Mouse (Mus musculus) yolk sac, embryonic 10.5 days (tissue): ENCODE measurements around the gene Adig.

Source experiments
- DNase-seq: peaks from one replicate; pipeline ENCODE4 v3.0.0-alpha.2; 2017; ENCODE audit warnings: low spot score

The Adig gene

DNA sequence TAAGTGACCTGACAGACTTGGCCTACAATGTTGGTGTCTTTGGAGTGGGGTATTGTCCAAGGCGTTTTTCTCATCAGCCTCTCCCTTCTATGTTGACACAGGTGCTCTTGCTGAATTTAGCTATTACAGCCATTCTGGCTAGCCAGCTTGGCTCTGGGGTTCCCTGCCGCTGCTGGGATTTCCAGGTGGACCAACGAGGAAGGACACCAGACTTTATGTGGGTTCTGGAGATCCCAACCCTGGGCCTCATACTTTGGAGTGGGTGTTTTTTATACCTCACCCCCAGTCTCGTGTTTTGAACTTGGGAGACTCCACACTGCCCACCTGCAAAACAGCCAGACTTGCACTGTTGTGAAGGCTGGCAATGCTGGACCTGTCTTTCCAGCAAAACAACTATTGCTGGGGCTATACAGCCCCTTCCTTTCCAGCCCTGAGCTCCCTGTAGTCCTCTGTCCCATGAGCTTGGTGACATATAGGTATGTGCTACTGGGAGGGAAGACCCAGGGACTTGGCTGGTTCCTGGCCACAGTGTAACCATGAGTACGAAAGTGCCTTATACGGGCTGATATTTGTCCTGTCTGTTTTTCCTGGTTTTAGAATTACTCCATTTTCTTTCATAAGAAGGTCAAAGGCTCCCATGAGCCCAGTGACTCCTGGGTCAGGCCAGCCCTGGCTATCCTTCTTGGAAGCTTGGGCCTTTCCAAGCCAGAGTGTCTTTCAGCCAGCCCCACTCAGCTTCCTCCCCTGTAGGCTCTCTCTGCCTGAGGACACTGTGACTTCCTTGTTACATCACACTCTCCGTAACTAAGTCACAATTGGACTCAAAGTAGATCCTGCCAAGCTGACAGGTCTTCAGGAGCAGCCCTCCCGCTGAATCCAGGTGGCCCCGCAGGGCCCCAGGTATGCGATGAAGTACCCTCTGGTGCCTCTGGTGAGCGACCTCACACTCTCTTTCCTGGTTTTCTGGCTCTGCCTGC is at the start of gene Adig:
Gene Adig (plus strand): TSS at position 777 of the 977 bp plus-strand sequence.
- DNase-seq: no peak

GRCm38 (mm10) chr2:158456451-158456850 is 46.0 kb upstream of the Adig start:
- no peak for DNase-seq

DNA sequence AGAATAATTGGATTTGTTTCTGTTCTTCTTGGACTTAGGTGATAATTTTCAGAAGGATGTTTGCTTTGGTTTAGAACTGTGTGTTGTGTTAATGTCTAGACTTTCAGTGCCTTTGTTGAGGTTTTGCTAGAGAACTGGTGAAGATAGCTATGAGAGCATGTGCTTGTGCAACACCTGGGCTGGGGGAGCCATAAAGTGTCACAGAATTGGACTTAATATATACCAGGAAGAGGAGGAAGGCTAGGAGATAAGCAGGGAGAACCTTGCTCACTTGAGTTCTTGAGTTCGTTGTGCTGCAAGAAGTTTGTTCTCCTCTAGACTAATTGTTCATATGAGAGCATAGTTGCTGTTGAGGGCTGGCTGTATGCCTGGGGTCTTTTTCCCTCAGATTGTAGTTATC is 44.8 kb upstream of the Adig start:
- no peak for DNase-seq

DNA sequence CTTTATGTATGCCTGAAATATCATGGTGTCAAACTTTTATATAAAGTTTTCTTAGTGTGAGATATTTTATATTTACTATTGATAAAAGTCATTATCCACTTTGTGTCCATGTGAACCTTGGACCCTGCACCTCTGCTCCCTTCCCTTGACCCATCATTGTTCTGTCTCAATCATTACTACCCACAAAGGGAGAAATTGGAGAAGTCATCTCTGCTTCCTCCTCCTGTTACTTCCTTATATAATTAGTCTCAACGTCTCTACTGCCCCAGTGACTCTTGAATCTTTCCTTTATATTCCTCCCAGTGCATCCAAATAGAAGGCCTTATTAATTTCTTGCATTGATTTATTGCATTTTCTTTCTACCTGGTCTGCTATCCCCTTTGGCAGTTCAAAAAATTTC is 40.0 kb upstream of the Adig start:
- DNase-seq: no peak

GRCm38 (mm10) chr2:158474159-158474558 is 28.3 kb upstream of the Adig start:
- DNase-seq: no peak

- no peak for DNase-seq
Observed at GRCm38 (mm10) chr2:158477640-158478039, 24.8 kb upstream of the Adig start.

DNA sequence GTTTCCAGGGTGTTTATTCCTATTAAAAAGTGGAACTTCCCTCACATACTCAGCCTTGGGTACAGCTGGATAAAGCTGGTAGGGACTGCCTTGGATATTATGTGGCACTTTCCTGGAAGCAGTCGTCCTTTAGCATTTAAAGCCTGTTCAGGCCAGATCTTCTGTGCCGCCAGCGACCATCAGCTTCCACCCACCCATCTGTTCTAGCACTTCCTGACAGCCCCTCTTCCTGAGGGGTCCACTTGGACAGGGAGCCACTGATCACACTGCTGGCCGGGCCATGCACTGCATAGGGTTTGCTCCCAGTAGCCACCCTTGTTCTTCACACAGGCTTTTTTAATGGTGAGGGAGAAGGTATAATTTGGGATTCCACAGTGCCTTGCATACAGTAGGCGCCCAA is 4.0 kb upstream of the Adig start:
- DNase-seq: no peak

GRCm38 (mm10) chr2:158503226-158503625 is 814 bp downstream of the Adig start:
- no peak for DNase-seq

DNA sequence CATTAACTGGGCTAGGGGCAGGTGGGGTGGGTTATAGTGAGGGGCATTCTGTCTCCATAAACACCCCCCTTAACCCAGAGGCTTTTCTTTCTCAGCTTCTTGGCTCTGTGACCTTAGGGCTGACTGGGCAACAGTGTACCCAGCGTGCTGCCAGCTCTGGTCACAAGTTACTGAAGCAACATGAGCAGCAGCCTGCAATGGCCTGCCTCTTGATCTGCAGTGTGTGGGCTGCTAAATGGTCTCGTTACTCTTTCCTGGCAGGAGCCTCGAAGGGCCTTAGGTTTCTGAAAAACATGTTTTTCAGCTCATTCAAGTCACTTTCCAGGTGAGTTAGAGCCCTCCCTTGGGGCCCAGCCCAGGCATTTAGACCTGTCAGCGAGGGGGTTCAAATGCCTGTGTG is 1.3 kb downstream of the Adig start:
- DNase-seq: no peak

- no peak for DNase-seq
Observed at GRCm38 (mm10) chr2:158506475-158506874, 4.1 kb downstream of the Adig start.

DNA sequence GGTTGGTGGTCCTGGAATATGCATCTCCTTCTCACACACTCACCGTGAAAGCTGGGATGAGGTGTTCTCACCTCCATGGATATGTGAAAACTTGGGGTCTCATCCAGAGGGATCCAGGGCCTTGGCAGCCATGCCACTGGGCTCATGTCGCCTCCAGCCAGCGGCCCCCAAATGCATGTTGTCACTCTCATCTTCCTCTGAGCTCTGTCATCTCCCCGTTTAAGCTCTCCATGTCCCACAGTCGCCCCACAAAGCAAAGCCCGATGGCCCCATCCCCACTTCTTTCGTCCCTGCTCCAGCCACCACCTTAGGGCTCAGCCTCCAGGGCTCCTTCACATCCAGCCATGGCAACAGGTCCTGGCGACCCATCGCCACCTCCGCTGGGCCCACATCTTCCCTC is 4.6 kb downstream of the Adig start:
- no peak for DNase-seq

GRCm38 (mm10) chr2:158510665-158511064 is 8.3 kb downstream of the Adig start:
- no peak for DNase-seq

GRCm38 (mm10) chr2:158512528-158512927 is 10.1 kb downstream of the Adig start, which contains the start of gene Arhgap40:
Arhgap40 (plus strand) TSS chr2:158512796.
- DNase-seq: no peak

- no peak for DNase-seq
Observed at GRCm38 (mm10) chr2:158513821-158514336, 11.5 kb downstream of the Adig start.

GRCm38 (mm10) chr2:158518583-158518982 is 16.2 kb downstream of the Adig start:
- DNase-seq: no peak

GRCm38 (mm10) chr2:158519071-158519470 is 16.7 kb downstream of the Adig start:
- no peak for DNase-seq

GRCm38 (mm10) chr2:158519800-158520199 is 17.4 kb downstream of the Adig start:
- DNase-seq: no peak

DNA sequence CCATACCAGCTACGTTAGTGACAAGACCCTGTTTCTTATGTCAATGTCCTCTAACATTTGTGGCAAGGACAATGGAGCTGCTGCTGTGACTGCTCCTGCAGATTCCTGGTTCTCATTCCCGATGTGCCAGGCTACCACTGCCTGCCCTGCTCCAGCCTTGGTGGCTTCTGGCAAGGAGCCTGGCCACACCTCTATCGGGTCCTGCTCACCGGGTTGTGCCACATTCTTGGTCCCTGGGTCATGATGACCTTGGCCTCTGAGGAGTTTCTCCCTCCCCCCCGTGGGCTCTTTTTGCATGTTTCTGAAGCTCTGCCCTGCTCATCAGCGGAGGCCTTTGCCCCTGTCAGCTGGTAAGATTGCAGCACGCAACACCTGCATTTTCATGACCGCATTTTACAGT is 20.6 kb downstream of the Adig start:
- no peak for DNase-seq

DNA sequence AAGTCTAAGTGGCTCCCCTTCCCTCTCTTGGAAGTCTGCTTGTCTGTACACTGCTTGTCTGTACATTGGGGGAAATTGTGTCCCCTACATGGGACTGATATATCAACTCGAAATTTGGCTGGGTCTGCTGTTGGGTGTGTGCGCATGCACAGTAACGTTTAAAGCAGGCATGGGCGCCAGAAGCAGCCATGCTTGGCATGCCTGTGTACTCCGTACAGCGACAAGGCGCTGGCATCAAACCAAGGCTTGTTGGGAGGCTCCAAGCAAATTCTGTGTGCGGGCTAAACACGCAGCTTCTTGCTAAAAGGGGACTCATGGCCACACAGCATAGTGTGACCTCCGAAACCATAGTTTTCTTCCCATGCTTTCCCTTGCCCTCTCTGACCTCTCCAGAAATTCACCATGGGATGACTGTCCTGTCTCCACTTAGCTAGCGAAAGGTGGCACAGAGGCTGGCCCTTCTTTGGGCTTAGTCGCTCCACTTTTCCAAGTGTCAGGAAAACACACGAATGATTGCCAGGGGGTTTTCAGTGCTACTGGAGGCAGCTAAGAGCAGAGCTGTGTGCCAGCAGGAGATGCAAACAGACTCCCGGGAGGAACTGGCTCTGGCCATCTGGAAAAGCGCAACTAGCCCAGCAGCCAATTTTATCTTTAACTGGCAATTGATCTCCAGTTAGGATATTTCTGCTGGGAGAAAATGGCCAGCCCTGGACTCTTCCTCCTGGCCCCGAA is 21.9 kb downstream of the Adig start:
- DNase-seq: no peak

DNA sequence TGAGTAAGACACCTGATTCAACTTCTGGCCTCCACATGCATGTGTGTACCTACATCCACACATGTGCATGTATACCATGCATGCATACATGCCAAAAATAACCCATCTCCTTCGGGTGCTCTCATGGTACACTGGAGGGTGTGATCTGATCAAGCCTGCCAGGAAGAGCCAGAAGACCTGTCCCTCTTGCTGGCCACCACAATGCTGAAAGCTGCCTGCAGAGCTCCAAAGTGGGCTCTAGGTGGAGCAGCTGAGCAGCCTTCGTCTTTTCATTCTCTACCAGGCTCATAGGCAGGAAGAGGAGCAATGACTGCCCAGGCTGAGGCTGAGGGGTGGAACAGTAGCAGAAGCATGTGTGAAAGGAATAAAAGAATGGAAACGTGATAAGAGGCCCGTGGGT is 31.7 kb downstream of the Adig start:
- peak; percentile 32 for DNase-seq

DNA sequence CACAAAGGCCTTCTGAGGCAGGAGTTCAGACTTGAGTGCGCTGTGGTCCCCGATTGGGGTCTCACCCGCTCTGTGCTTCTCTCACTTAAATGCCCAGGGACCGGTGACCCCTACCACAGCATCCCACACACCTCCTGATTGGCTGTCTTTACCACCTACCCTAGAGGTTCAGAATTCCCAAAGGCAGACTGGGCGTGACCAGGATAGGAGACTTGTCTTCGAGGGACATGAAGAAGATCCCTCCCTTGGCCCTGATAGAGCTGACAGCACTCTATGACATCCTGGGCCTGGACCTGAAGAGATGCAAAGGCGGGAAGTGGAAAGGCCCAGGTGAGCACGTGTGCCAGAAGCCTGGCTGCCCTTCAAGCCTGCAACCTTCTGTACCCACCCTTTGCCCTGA is 32.1 kb downstream of the Adig start:
- no peak for DNase-seq

GRCm38 (mm10) chr2:158539433-158540305 is 37.3 kb downstream of the Adig start:
- DNase-seq: no peak
